Comparison of ENCODE assay signal across 27 mouse cellular contexts in the genomic region with DNA sequence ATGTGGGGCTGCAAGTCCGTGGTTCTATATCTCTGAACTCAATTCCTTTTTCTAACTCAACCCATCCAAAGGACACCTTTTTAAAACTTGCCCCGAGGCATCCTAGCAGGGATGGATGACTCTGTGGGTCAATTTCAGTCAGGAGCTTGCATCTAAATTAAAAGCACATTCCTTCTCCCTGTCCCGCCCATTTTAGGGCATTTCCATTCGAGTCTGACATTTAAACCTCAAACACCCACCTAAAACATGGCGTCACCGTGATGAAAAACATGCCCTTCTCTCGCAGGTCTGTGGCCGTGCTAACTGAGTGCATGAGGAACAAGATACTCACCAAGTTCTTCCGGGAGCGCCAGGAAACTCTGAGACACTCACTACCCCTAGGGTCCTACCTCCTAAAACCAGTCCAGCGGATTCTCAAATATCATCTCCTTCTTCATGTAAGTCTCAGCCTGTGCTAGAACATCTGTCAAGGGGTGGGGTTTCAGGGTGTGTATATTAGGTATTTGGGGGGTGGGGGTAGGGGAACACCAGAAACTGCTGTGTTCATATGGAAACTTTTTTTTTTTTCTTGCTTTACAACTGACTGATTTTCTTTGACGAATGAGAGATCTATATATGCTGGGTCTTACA. TPM values are rescaled to one million over a fixed set of nuclear protein-coding genes. Genes with fewer than 3 reads are reported as not detected.
DNase-seq lines count a peak whose midpoint lies in the region; ATAC-seq and TF ChIP-seq lines count a peak whose summit lies in the region.
"Had no signal": no experiment of that assay in that cellular context is flagged by ENCODE, and none has a peak within 500 bp of the region (broad histone marks: within the 10 kb centered on the region; RNA-seq: fewer than 3 reads in every experiment).

No protein-coding gene starts in this region.

- dilution Hi-C loops in CH12.LX (cut with MboI; ENCODE audit: extremely low pct_ligation_motif_present, extremely low pct_unique_long_range_greater_than_20kb, low sequenced_read_pairs) = no loop called here

- no peaks in the 10 kb centered on the region for H3K36me3 ChIP-seq in CH12.LX (replicated peaks in 1 of 2; ENCODE audit: control insufficient read depth in 1 of 2, insufficient read depth in 1 of 2, low read length in 1 of 2)
- peaks cover 9% of the 10 kb centered on the region for H3K36me3 ChIP-seq in embryonic facial prominence, embryonic 15.5 days
- H3K36me3 ChIP-seq: heart, embryonic 12.5 days; liver, embryonic 13.5 days; stomach, embryonic 15.5 days had no signal

- 21% methylated on average over 12 of the region's 12 CpGs for WGBS in embryonic facial prominence, embryonic 15.5 days

- H3K9me3 ChIP-seq in CH12.LX (replicated peaks; ENCODE audit: low read length) = no peaks in the 10 kb centered on the region
- no peaks in the 10 kb centered on the region for H3K9me3 ChIP-seq in embryonic facial prominence, embryonic 15.5 days (replicated peaks)
- H3K9me3 ChIP-seq: forebrain, embryonic 13.5 days; heart, embryonic 12.5 days; limb, embryonic 13.5 days; liver, embryonic 13.5 days; stomach, embryonic 15.5 days had no signal

- no peak overlapping the region for H3K27ac ChIP-seq in CH12.LX (ENCODE audit: insufficient read depth, low read depth)
- no peak overlapping the region for H3K27ac ChIP-seq in embryonic facial prominence, embryonic 15.5 days (replicated peaks)
- no peak overlapping the region for H3K27ac ChIP-seq in left cerebral cortex, adult 2 months
- H3K27ac ChIP-seq: forebrain, embryonic 13.5 days; heart, adult 2 months; hindbrain, embryonic 14.5 days; limb, embryonic 13.5 days; liver, embryonic 13.5 days; macrophage; stomach, embryonic 15.5 days had no signal

- no peak for TF ChIP-seq POLR2A in CH12.LX (IDR thresholded peaks at IDR 0.05; ENCODE audit: low read depth, low read length)

- DNase-seq in embryo, embryonic 10.5 days (ENCODE audit: low spot score) = peak; percentile 12
- no peak for DNase-seq in embryo, embryonic 9.5 days (ENCODE audit: extremely low spot score)
- DNase-seq in CH12.LX (ENCODE audit: extremely low read depth) (peak; percentile 17), ZHBTc4 (ENCODE audit: low read depth, low spot score) (peak; percentile 60)
- DNase-seq in adrenal gland, adult 2 months = no peak
- no peak for DNase-seq in left cerebral cortex, adult 2 months (ENCODE audit: extremely low spot score in 1 of 2, low spot score in 2 of 2)
- DNase-seq: adrenal gland, postnatal 14 days; cerebellum, adult 11 months; cerebellum, adult 9-10 months; gastrocnemius, postnatal 25 days; heart, adult 2 months; kidney, adult 9 months; kidney, postnatal 10 days; liver, embryonic 13.5 days; lung, adult 18-20 months; lung, postnatal 10 days; right cerebral cortex, postnatal 25 days had no signal

- H3K4me1 ChIP-seq in CH12.LX (ENCODE audit: control insufficient read depth in 1 of 2, insufficient read depth in 2 of 2) = peaks cover 0 to 13% of the 10 kb centered on the region in 2 experiments; a peak in 1 of 4 replicates
- peaks cover 7% of the 10 kb centered on the region; the same call in 1 of the 2 replicates for H3K4me1 ChIP-seq in embryonic facial prominence, embryonic 15.5 days
- H3K4me1 ChIP-seq: forebrain, embryonic 13.5 days; heart, embryonic 12.5 days; liver, embryonic 13.5 days; stomach, embryonic 15.5 days had no signal

- in situ Hi-C loops in CH12.LX (cut with MboI; ENCODE audit: low pct_ligation_motif_present, low pct_unique_long_range_greater_than_20kb, low sequenced_read_pairs) = loop anchor here (25.0 kb wide), 1 partner anchor 596 kb away; no protein-coding TSS in a partner anchor

- no peak for TF ChIP-seq CTCF in CH12.LX (conservative IDR thresholded peaks at IDR 0.05 in 1 of 2, IDR thresholded peaks at IDR 0.05 in 1 of 2; ENCODE audit: low read depth in 2 of 2, low read length in 2 of 2)
- TF ChIP-seq CTCF in left cerebral cortex, adult 2 months (IDR thresholded peaks at IDR 0.05) = no peak

- peak; percentile 43; the same call in 1 of the 2 replicates for ATAC-seq in embryonic facial prominence, embryonic 15.5 days (ENCODE audit: insufficient number of reproducible peaks, low FRiP score, low TSS enrichment, low read depth)
- no peak for ATAC-seq in megakaryocyte-erythroid progenitor cell, adult 5-6 weeks (replicated peaks; ENCODE audit: low FRiP score, low TSS enrichment, poor library complexity, severe bottlenecking)
- ATAC-seq: forebrain, embryonic 13.5 days; intestine, postnatal 0 days; midbrain, embryonic 16.5 days had no signal

- H3K4me3 ChIP-seq in CH12.LX (replicated peaks in 1 of 3; ENCODE audit: low read depth in 2 of 3, low read length in 2 of 3, poor library complexity in 1 of 3) = no peak overlapping the region
- no peak overlapping the region for H3K4me3 ChIP-seq in embryonic facial prominence, embryonic 15.5 days (replicated peaks)
- H3K4me3 ChIP-seq in left cerebral cortex, adult 2 months = no peak overlapping the region
- H3K4me3 ChIP-seq: forebrain, embryonic 13.5 days; heart, adult 2 months; heart, embryonic 12.5 days; limb, embryonic 13.5 days; liver, embryonic 13.5 days; stomach, embryonic 15.5 days had no signal

- no peaks in the 10 kb centered on the region for H3K27me3 ChIP-seq in CH12.LX (replicated peaks)
- H3K27me3 ChIP-seq in embryonic facial prominence, embryonic 15.5 days = no peaks in the 10 kb centered on the region
- H3K27me3 ChIP-seq: forebrain, embryonic 13.5 days; heart, embryonic 12.5 days; limb, embryonic 13.5 days; liver, embryonic 13.5 days; stomach, embryonic 15.5 days had no signal

- intact Hi-C loops in left cerebral cortex, adult 2 months (cut with DNase I) = no loop called here

- H3K79me2 ChIP-seq in CH12.LX (replicated peaks; ENCODE audit: control insufficient read depth, extremely low read depth, insufficient read depth, poor library complexity, severe bottlenecking) = no peaks in the 10 kb centered on the region

- no peak for TF ChIP-seq EP300 in CH12.LX (IDR thresholded peaks at IDR 0.05; ENCODE audit: low read length)

- H3K4me2 ChIP-seq in CH12.LX (ENCODE audit: insufficient read depth, low read depth, poor library complexity, severe bottlenecking) = peak overlapping the region; percentile 3; the same call in 1 of the 2 replicates
- H3K4me2 ChIP-seq in embryonic facial prominence, embryonic 15.5 days (replicated peaks) = no peak overlapping the region
- H3K4me2 ChIP-seq: forebrain, embryonic 13.5 days; heart, embryonic 12.5 days; hindbrain, embryonic 14.5 days; limb, embryonic 13.5 days; liver, embryonic 13.5 days; stomach, embryonic 15.5 days had no signal

- no peak for TF ChIP-seq RAD21 in CH12.LX (IDR thresholded peaks at IDR 0.05; ENCODE audit: low read depth, low read length)

- no peak overlapping the region for H3K9ac ChIP-seq in CH12.LX (ENCODE audit: insufficient read depth, low read depth)
- no peak overlapping the region for H3K9ac ChIP-seq in embryonic facial prominence, embryonic 15.5 days
- H3K9ac ChIP-seq: forebrain, embryonic 13.5 days; heart, embryonic 12.5 days; hindbrain, embryonic 14.5 days; limb, embryonic 13.5 days; liver, embryonic 13.5 days; stomach, embryonic 15.5 days had no signal

TF ChIP-seq in CH12.LX, 34 proteins besides CTCF, POLR2A, EP300 and RAD21:
- TF ChIP-seq JUN (IDR thresholded peaks at IDR 0.05; ENCODE audit: insufficient read depth, low read depth, low read length) (no peak), ZNF384 (IDR thresholded peaks at IDR 0.05; ENCODE audit: low read depth, low read length) (peak; percentile 79)

RNA-seq across cellular contexts. Expression of a gene that starts 39.5 kb away (rescaled TPM):
- total RNA-seq in CH12.LX (2012; rRNA removed) = 66.1 and 84.0 TPM in 2 replicates
- 85.6 and 90.3 TPM in 2 replicates for total RNA-seq in CH12.LX (2014; rRNA removed)
- 94.8 and 97.7 TPM in 2 replicates for polyA plus RNA-seq in CH12.LX (2012; ENCODE audit: insufficient read length, low read depth)
- polyA plus RNA-seq in embryonic facial prominence, embryonic 15.5 days (2015; fragmentation: Nextera tagmentation; extraction: Ambion mirVana) = 9.1 and 10.0 TPM in 2 replicates
- total RNA-seq in adrenal gland, adult 2 months (2021) = 1 to 10 TPM; 2.7 to 5.4 TPM
- 1.8 and 2.3 TPM in 2 replicates for polyA plus RNA-seq in adrenal gland, adult 2 months (2012; rRNA removed)
- 61.1 and 72.8 TPM in 2 replicates for total RNA-seq in megakaryocyte-erythroid progenitor cell, adult 5-6 weeks (2014; fragmentation: Nextera tagmentation)
- total RNA-seq in megakaryocyte-erythroid progenitor cell, adult 5-6 weeks (2017) = 148 and 156 TPM in 2 replicates
- 1 to 10 TPM; 8.6 to 9.6 TPM for total RNA-seq in left cerebral cortex, adult 2 months (2021)

Comparison
In these comparisons a context has a peak if more than half of its experiments do, and no peak if none do; other contexts are left out.
1. DNase-seq: peak in embryo, embryonic 10.5 days (single experiment), CH12.LX (single experiment) and ZHBTc4 (single experiment); none in embryo, embryonic 9.5 days (single experiment), adrenal gland, adult 2 months (single experiment) and left cerebral cortex, adult 2 months (0 of 2).
2. RNA of a gene that starts 39.5 kb away (total RNA-seq): 61.1 to 156 TPM in megakaryocyte-erythroid progenitor cell, adult 5-6 weeks and 66.1 to 90.3 TPM in CH12.LX; 8.6 to 9.6 TPM in left cerebral cortex, adult 2 months and 2.7 to 5.4 TPM in adrenal gland, adult 2 months; every median in the first group is over 4 times any median in the second.